Mouse (Mus musculus): ENCODE results near the gene Cdkn2d. TPM values are rescaled to one million over a fixed set of nuclear protein-coding genes. Genes with fewer than 3 reads are reported as not detected.

Cdkn2d gene
- 36.6 and 42.6 TPM in 2 replicates for polyA plus RNA-seq (2012)

DNA sequence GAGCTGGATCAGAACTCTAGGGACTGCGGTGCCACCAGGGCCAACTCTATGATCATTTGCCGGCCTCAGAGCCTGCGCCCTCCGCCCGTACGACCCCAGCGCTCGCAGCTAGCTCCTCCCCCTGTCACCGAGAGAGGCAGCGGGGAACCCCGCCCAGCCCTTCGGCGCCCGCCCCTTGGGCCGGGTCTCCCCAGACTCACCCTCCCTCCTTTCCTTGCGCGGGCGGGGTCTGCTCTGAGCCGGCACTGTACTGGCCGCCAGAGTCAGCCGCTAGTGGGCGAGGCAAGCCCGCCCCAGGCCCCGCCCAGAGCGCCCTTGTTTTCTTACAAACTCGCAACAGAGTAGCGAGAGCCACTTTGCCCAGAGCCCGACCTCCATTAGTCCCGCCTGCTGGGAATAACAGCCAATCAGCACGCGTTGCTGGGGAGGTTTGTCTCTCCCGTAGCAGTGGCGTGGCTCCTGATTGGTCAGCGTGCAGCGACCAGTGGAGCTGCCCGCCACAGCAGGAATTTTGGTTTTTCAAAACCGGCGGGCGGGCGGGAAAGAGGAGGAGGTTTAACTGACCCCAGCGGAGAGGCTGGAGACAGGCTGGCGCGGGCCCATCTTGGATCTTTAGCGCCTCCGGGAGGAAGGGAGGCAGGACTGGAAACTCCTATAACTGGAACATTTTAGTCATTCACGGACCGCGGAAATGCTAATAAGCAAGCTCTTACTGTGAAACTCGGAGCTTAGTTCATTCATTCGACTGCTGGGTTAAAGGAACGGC is at the start of gene Cdkn2d:
Gene Cdkn2d, minus strand, starts transcription at position 386 of the 766 bp plus-strand sequence.
- H3K36me3 ChIP-seq (ENCODE audit: control insufficient read depth), result peaks cover 40% of the 10 kb centered on the region
- peak within 1 kb of the TSS; percentile 79 for H3K4me3 ChIP-seq (replicated peaks)
- peaks cover under 1% of the 10 kb centered on the region; the same call in 1 of the 2 replicates for H3K27me3 ChIP-seq (ENCODE audit: control insufficient read depth)
- peaks cover 40% of the 10 kb centered on the region for H3K4me1 ChIP-seq (ENCODE audit: control insufficient read depth)
- H3K9me3 ChIP-seq (ENCODE audit: control insufficient read depth, low read length), result no peaks in the 10 kb centered on the region
- TF ChIP-seq TAL1 (IDR thresholded peaks at IDR 0.05; ENCODE audit: low read length) (no peak), GATA1 (IDR thresholded peaks at IDR 0.05; ENCODE audit: low read length) (no peak)

DNA sequence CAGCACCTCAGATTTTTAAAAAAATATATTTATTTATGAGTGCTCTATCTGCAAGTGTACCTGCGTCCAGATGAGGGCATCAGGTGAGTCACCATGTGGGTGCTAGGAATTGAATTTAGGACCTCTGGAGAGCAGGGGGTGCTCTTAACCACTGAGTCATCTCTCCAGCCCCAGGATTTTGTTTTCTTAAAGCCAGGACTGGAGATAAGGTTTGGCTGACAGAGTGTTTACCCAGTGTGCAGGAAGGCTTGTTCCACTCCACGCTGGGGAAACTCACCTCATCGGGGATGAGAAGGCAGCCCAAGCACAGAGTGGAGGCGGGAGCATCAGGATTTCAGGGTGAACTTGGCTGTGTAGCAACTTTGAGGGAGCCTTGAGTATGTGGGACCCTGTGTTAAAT is 49.2 kb upstream of the Cdkn2d start:
- H3K4me3 ChIP-seq (replicated peaks), result no peak overlapping the region
- peaks cover 18% of the 10 kb centered on the region for H3K36me3 ChIP-seq (ENCODE audit: control insufficient read depth)
- no peaks in the 10 kb centered on the region; the same call in none of the 2 replicates for H3K4me1 ChIP-seq (ENCODE audit: control insufficient read depth)
- no peaks in the 10 kb centered on the region for H3K27me3 ChIP-seq (ENCODE audit: control insufficient read depth)
- no peak for TF ChIP-seq TAL1 (IDR thresholded peaks at IDR 0.05; ENCODE audit: low read length)
- no peak for TF ChIP-seq GATA1 (IDR thresholded peaks at IDR 0.05; ENCODE audit: low read length)
- H3K9me3 ChIP-seq (ENCODE audit: control insufficient read depth, low read length), result no peaks in the 10 kb centered on the region

DNA sequence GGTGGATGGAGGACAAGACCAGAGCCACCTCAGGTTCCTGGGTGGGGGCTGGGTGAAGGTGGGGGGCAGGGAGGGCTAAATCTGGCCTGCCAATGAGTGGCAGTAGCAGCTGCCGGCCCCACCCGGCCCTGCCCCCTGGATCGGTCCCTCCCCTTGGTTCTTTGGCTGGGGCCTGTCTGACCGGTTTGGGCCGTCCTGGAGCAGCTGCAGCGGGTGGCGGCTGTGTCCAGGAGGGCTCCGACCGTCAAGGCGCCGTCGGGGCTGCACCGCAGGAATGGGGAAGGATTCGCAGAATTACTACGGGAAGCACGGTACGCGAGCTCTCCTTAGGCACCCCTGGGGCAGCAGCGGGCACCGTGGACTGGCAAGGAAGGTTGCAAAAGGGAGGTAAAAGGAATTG is 46.4 kb upstream of the Cdkn2d start:
- no peaks in the 10 kb centered on the region for H3K9me3 ChIP-seq (ENCODE audit: control insufficient read depth, low read length)
- peaks cover 12% of the 10 kb centered on the region for H3K36me3 ChIP-seq (ENCODE audit: control insufficient read depth)

DNA sequence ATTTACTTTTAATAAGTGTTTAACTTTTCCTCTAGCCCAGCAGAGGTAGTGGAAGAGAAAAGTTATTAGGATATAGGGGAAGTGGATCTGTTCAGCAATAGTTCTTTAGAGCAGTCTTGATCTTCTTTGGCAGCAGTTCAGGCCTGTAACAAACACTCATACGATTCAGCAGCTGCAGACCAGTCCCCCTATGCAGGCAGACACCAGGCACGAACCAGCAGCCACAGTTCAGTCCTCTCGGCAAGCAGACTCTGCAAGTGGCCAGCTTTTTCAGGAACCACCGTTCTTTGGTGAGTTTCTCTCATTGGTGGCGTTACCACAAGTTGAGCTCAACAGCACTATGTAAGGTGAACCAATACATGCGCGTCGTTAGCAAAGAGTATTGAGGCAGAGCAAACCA is 45.3 kb upstream of the Cdkn2d start:
- H3K9me3 ChIP-seq (ENCODE audit: control insufficient read depth, low read length), result no peaks in the 10 kb centered on the region
- TF ChIP-seq TAL1 (IDR thresholded peaks at IDR 0.05; ENCODE audit: low read length), result no peak
- no peak for TF ChIP-seq GATA1 (IDR thresholded peaks at IDR 0.05; ENCODE audit: low read length)
- H3K36me3 ChIP-seq (ENCODE audit: control insufficient read depth), result peaks cover 4% of the 10 kb centered on the region
- no peaks in the 10 kb centered on the region for H3K27me3 ChIP-seq (ENCODE audit: control insufficient read depth)
- no peaks in the 10 kb centered on the region; the same call in none of the 2 replicates for H3K4me1 ChIP-seq (ENCODE audit: control insufficient read depth)
- no peak overlapping the region for H3K4me3 ChIP-seq (replicated peaks)

More for the DNA sequence above, 46.4 kb upstream of the Cdkn2d start:
- Histone ChIP-seq H3K4me3 (replicated peaks) (no peak overlapping the region), H3K27me3 (ENCODE audit: control insufficient read depth) (no peaks in the 10 kb centered on the region), H3K4me1 (ENCODE audit: control insufficient read depth) (no peaks in the 10 kb centered on the region; the same call in none of the 2 replicates)
- TF ChIP-seq GATA1 (IDR thresholded peaks at IDR 0.05; ENCODE audit: low read length) (no peak), TAL1 (IDR thresholded peaks at IDR 0.05; ENCODE audit: low read length) (no peak)

DNA sequence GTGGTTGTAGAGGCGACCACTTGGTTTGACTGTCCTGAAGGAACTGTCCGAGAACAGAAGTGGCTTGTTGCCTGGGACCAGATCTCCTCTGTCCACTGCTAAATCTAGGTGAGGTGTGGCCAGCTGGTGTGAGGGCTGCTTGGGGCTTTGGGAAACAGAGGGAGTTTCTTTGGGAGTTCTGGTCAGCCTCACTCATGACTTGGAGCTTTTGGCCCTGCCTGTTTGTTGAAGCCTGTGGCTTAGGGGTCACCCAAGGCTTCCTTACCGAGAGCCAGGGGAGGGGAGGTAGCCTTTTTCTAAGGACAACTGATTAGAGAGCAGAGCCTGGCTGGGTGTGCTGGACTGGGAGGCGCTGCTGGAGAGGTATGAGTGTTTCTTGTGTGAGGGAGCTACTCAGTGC is 44.2 kb upstream of the Cdkn2d start:
- Histone ChIP-seq H3K9me3 (ENCODE audit: control insufficient read depth, low read length) (no peaks in the 10 kb centered on the region), H3K4me3 (replicated peaks) (no peak overlapping the region), H3K4me1 (ENCODE audit: control insufficient read depth) (no peaks in the 10 kb centered on the region; the same call in none of the 2 replicates), H3K27me3 (ENCODE audit: control insufficient read depth) (no peaks in the 10 kb centered on the region), H3K36me3 (ENCODE audit: control insufficient read depth) (no peaks in the 10 kb centered on the region; the same call in 1 of the 2 replicates)
- no peak for TF ChIP-seq TAL1 (IDR thresholded peaks at IDR 0.05; ENCODE audit: low read length)
- TF ChIP-seq GATA1 (IDR thresholded peaks at IDR 0.05; ENCODE audit: low read length), result no peak

DNA sequence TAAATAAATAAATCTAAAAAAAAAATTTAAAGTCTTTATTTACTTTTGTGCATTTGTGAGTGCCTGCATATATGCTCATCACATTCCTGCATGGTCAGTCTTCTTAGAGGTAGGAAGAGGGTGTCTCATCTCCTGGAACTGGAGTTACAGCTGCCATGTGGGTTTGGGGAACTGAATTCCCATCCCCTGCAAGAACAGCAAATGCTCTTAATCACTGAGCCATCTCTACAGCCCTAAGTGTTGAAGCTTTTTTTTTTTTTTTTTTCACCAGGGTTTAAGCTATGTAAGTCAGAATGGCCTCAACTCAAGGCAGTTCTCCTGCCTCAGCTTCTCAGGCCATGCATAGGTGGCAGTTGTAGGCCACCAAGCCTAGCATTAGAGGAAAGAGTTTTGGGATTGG is 43.5 kb upstream of the Cdkn2d start:
- H3K9me3 ChIP-seq (ENCODE audit: control insufficient read depth, low read length), result no peaks in the 10 kb centered on the region
- H3K4me1 ChIP-seq (ENCODE audit: control insufficient read depth), result peaks cover 2% of the 10 kb centered on the region
- no peak overlapping the region for H3K4me3 ChIP-seq (replicated peaks)
- no peaks in the 10 kb centered on the region for H3K27me3 ChIP-seq (ENCODE audit: control insufficient read depth)
- no peaks in the 10 kb centered on the region; the same call in 1 of the 2 replicates for H3K36me3 ChIP-seq (ENCODE audit: control insufficient read depth)
- no peak for TF ChIP-seq GATA1 (IDR thresholded peaks at IDR 0.05; ENCODE audit: low read length)
- no peak for TF ChIP-seq TAL1 (IDR thresholded peaks at IDR 0.05; ENCODE audit: low read length)

DNA sequence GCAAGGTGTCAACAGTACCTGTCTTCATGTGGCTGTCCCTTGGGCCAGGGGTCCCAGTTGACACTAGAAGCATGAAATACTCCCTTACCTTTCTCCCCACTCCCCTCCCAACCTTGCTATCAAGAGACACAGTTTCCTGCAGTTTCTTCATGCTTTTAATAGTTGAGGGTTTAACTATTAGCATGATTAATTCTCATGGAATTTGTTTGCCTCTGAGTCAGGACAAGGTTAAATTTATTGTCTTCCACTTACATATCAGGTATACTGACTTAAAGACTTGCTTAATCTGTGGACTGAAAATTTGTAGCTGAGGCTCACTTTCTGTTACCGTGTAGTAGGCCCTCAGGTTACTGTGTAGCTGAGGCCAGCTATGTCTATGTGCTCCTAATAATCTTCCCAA is 42.3 kb upstream of the Cdkn2d start:
- TF ChIP-seq TAL1 (IDR thresholded peaks at IDR 0.05; ENCODE audit: low read length) (no peak), GATA1 (IDR thresholded peaks at IDR 0.05; ENCODE audit: low read length) (no peak)
- no peaks in the 10 kb centered on the region for H3K9me3 ChIP-seq (ENCODE audit: control insufficient read depth, low read length)
- no peak overlapping the region for H3K4me3 ChIP-seq (replicated peaks)
- peaks cover 4% of the 10 kb centered on the region for H3K4me1 ChIP-seq (ENCODE audit: control insufficient read depth)
- no peaks in the 10 kb centered on the region for H3K27me3 ChIP-seq (ENCODE audit: control insufficient read depth)
- H3K36me3 ChIP-seq (ENCODE audit: control insufficient read depth), result no peaks in the 10 kb centered on the region; the same call in 1 of the 2 replicates

DNA sequence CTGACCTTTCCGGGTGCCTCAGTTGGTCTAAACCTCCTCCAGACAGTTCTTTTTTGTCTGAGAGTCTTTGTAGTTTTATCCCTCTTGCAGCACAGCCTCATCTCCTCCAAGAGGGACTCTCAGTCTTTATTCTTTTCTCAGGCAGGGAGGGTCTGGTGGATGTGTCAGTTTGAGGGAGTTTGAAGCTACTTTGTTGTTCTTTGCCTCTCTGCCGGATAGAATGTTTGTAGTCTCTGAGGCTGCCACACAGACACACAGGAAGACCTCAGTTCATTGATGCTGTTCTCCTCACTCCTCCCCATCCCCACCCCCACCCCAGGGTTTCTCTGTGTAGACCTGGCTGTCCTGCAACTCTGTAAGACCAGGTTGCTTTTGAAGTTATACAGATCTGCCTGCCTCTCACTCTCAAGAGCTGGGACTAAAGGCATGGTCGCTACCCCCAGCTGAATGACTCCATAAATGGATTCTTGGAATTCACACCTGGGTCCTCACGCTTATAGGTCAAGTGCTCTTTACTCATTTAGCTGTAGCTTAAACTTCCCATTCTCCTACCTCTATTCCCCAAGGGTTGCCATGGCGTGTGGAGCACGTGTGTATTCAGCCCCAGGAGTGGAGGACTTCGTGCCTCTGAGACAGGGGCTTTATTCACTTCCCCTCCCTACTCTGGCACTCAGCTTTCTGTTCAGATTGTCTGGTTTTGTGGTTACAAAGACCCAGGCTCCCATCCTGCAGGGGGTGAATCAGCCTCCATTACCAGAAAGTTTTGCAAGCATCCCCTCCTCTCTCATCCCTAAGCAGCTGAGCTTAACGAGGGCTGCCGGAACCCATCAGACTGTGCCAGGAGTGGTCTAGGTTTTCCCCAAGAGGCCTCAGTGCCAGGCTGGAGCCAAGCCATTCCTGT is 41.2 kb upstream of the Cdkn2d start:
- H3K4me1 ChIP-seq (ENCODE audit: control insufficient read depth), result peaks cover 4% of the 10 kb centered on the region
- no peak overlapping the region for H3K4me3 ChIP-seq (replicated peaks)
- H3K36me3 ChIP-seq (ENCODE audit: control insufficient read depth), result no peaks in the 10 kb centered on the region
- no peaks in the 10 kb centered on the region for H3K9me3 ChIP-seq (ENCODE audit: control insufficient read depth, low read length)
- no peaks in the 10 kb centered on the region for H3K27me3 ChIP-seq (ENCODE audit: control insufficient read depth)
- TF ChIP-seq GATA1 (IDR thresholded peaks at IDR 0.05; ENCODE audit: low read length) (no peak), TAL1 (IDR thresholded peaks at IDR 0.05; ENCODE audit: low read length) (no peak)
